Mouse (Mus musculus) cerebellum, postnatal 10 days (tissue): ENCODE results near the gene Palm.

Experiments used
- DNase-seq, 2 experiments: peaks; one replicate each; pipeline ENCODE4 v3.0.0; 2021; ENCODE audit warnings: mixed read lengths in 2 of 2

Palm gene

GRCm38 (mm10) chr10:79856704-79857451 is 63.5 kb downstream of the Palm start:
- DNase-seq, result no peak

GRCm38 (mm10) chr10:79857452-79857811 is 64.1 kb downstream of the Palm start:
- DNase-seq, result peak; percentile 67 to 71

- peak in 1 of 2 experiments; percentile 28 for DNase-seq
Observed at GRCm38 (mm10) chr10:79857894-79858293, 64.5 kb downstream of the Palm start.

GRCm38 (mm10) chr10:79858416-79859074 is 65.2 kb downstream of the Palm start:
- DNase-seq, result peak; percentile 86 to 94

- DNase-seq, result peak; percentile 56 to 66
Observed at GRCm38 (mm10) chr10:79859116-79859515, 65.7 kb downstream of the Palm start.

GRCm38 (mm10) chr10:79860079-79860911 is 66.9 kb downstream of the Palm start:
- no peak for DNase-seq

GRCm38 (mm10) chr10:79861230-79862048 is 68.1 kb downstream of the Palm start:
- peak; percentile 74 to 75 for DNase-seq

- peak; percentile 50 to 55 for DNase-seq
Observed at GRCm38 (mm10) chr10:79862049-79862788, 68.8 kb downstream of the Palm start.

GRCm38 (mm10) chr10:79862925-79863324 is 69.6 kb downstream of the Palm start:
- peak; percentile 66 to 71 for DNase-seq

- DNase-seq, result peak; percentile 34 to 61
Observed at GRCm38 (mm10) chr10:79864351-79865188, 71.2 kb downstream of the Palm start.

GRCm38 (mm10) chr10:79865189-79865601 is 71.8 kb downstream of the Palm start:
- peak in 1 of 2 experiments; percentile 56 for DNase-seq

GRCm38 (mm10) chr10:79865801-79866295 is 72.5 kb downstream of the Palm start:
- DNase-seq, result peak; percentile 44 to 47

- DNase-seq, result peak; percentile 25 to 36
Observed at GRCm38 (mm10) chr10:79866601-79867000, 73.2 kb downstream of the Palm start.
